Comparison of ENCODE assay signal across 1 mouse cellular context in the genomic region with DNA sequence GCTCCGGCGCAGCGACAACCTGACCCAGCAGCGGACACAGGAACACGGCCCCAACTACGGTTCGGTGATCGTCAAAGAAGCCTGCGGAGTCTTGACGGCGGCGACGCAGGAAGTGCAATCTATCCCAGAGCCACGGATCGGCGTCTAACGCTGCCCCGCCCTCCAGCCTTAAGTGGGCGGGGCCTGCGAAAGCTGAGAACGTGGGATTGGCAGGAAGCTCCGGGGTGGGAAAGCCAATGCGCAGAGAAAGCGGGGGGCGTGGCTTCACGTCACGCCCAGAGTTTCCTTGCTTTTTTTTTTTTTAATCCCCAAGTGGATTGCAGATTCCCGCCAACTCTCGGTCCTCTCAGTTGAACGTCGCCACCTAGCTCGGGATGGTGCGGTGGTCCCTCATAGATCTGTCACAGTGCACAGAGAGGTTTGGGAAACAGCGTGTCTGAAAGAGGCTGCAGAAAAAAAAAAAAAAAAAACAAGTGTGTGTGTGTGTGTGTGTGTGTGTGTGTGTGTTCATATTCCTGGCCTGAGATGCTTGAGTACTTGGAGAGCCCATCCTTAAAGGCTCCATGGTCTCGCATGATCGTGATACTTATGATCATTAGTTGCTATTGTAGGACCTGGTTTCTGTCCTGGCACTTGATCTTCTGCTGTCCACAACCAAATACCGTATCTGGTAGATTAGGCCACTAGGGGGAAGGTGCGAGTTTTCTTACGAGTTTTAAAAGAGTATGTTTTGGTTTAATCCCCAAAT.
A peak's percentile ranks its signal among the peaks of the same experiment; 100 is the strongest.
TF ChIP-seq lines count a peak whose summit lies in the region.

A gene (minus strand): TSS at position 114 of the 748 bp plus-strand sequence.

TF ChIP-seq in CH12.LX, 34 proteins besides CTCF, POLR2A, EP300 and RAD21 (continued from another document):
- TF ChIP-seq NRF1 (IDR thresholded peaks at IDR 0.05; ENCODE audit: low read depth, low read length) (peak; percentile 76), JUN (IDR thresholded peaks at IDR 0.05; ENCODE audit: insufficient read depth, low read depth, low read length) (no peak), POLR2AphosphoS2 (IDR thresholded peaks at IDR 0.05; ENCODE audit: low read depth, low read length) (peak; percentile 49; the same call in 1 of the 2 replicates), UBTF (IDR thresholded peaks at IDR 0.05; ENCODE audit: low read depth, low read length) (peak; percentile 85; the same call in 1 of the 2 replicates), ETS1 (conservative IDR thresholded peaks at IDR 0.05; ENCODE audit: low read depth, low read length) (no peak), ZNF384 (IDR thresholded peaks at IDR 0.05; ENCODE audit: low read depth, low read length) (peak; percentile 99), ZMIZ1 (IDR thresholded peaks at IDR 0.05; ENCODE audit: low read depth, low read length) (no peak; the same call in 1 of the 2 replicates), MXI1 (IDR thresholded peaks at IDR 0.05; ENCODE audit: low read depth, low read length) (peak; percentile 4; the same call in 1 of the 2 replicates), ZKSCAN1 (IDR thresholded peaks at IDR 0.05; ENCODE audit: borderline replicate concordance, low read depth, low read length) (no peak), CHD2 (IDR thresholded peaks at IDR 0.05; ENCODE audit: low read length) (no peak), BHLHE40 (IDR thresholded peaks at IDR 0.05; ENCODE audit: low read depth, low read length) (no peak), PAX5 (IDR thresholded peaks at IDR 0.05; ENCODE audit: low read length) (no peak), MEF2A (IDR thresholded peaks at IDR 0.05; ENCODE audit: borderline replicate concordance, low read depth, low read length) (peak; percentile 32; the same call in 1 of the 2 replicates), KAT2A (IDR thresholded peaks at IDR 0.05; ENCODE audit: insufficient replicate concordance, low read length) (peak; percentile 88; the same call in 1 of the 2 replicates), USF2 (conservative IDR thresholded peaks at IDR 0.05; ENCODE audit: low read depth, low read length) (no peak), IRF4 (IDR thresholded peaks at IDR 0.05; ENCODE audit: low read depth, low read length) (peak; percentile 36), RCOR1 (conservative IDR thresholded peaks at IDR 0.05; ENCODE audit: low read depth, low read length) (no peak; the same call in 1 of the 2 replicates), NELFE (IDR thresholded peaks at IDR 0.05; ENCODE audit: low read depth, low read length) (peak; percentile 80), USF1 (IDR thresholded peaks at IDR 0.05; ENCODE audit: low read depth, low read length) (no peak), MAFK (IDR thresholded peaks at IDR 0.05; ENCODE audit: insufficient replicate concordance, low read length) (0 out of 2 replicates have a peak, but pooled peaks have one; percentile 28), ELF1 (IDR thresholded peaks at IDR 0.05; ENCODE audit: low read depth, low read length) (peak; percentile 84), ZC3H11A (IDR thresholded peaks at IDR 0.05; ENCODE audit: low read depth, low read length) (0 out of 2 replicates have a peak, but pooled peaks have one; percentile 19)
